In genomic region chr7:100964242-100964641, GRCm38 (mm10) we compare ENCODE assay signal across 11 mouse cellular contexts. TPM values are rescaled to one million over a fixed set of nuclear protein-coding genes. Genes with fewer than 3 reads are reported as not detected.
DNase-seq lines count a peak whose midpoint lies in the region; ATAC-seq and TF ChIP-seq lines count a peak whose summit lies in the region.
"Had no signal": no experiment of that assay in that cellular context is flagged by ENCODE, and none has a peak within 500 bp of the region (broad histone marks: within the 10 kb centered on the region; RNA-seq: fewer than 3 reads in every experiment).

No protein-coding gene starts in this region.

- WGBS in limb, embryonic 10.5 days = 82% methylated on average over 6 of the region's 6 CpGs
- 67% methylated on average over 6 of the region's 6 CpGs for WGBS in forebrain, embryonic 11.5 days

- H3K9ac ChIP-seq in forebrain, embryonic 11.5 days (ENCODE audit: low read length) = no peak overlapping the region
- H3K9ac ChIP-seq: forebrain, postnatal 0 days; liver, embryonic 13.5 days; neural tube, embryonic 13.5 days had no signal

- 0 out of 2 replicates have a peak overlapping the region, but pooled peaks have one; percentile 14 for H3K27ac ChIP-seq in layer of hippocampus, adult 2 months
- 0 out of 2 replicates have a peak overlapping the region, but pooled peaks have one; percentile 30 for H3K27ac ChIP-seq in limb, embryonic 10.5 days
- H3K27ac ChIP-seq in forebrain, embryonic 11.5 days (ENCODE audit: low read depth, low read length) = no peak overlapping the region
- H3K27ac ChIP-seq: liver, embryonic 13.5 days; neural tube, embryonic 13.5 days had no signal

- peaks cover 3% of the 10 kb centered on the region; the same call in 1 of the 2 replicates for H3K27me3 ChIP-seq in limb, embryonic 10.5 days (ENCODE audit: low read depth, poor library complexity, severe bottlenecking)
- H3K27me3 ChIP-seq in forebrain, embryonic 11.5 days (ENCODE audit: control insufficient read depth, insufficient read depth, low read length) = no peaks in the 10 kb centered on the region
- H3K27me3 ChIP-seq: liver, embryonic 13.5 days; neural tube, embryonic 13.5 days had no signal

- peaks cover 16% of the 10 kb centered on the region for H3K4me1 ChIP-seq in limb, embryonic 10.5 days
- no peaks in the 10 kb centered on the region; the same call in 1 of the 2 replicates for H3K4me1 ChIP-seq in forebrain, embryonic 11.5 days (replicated peaks; ENCODE audit: control insufficient read depth, insufficient read depth, low read length)
- H3K4me1 ChIP-seq: neural tube, embryonic 13.5 days had no signal

- no peak overlapping the region for H3K4me2 ChIP-seq in forebrain, embryonic 11.5 days (ENCODE audit: low read depth, low read length, severe bottlenecking)
- H3K4me2 ChIP-seq: liver, embryonic 13.5 days; neural tube, embryonic 13.5 days had no signal

- DNase-seq in layer of hippocampus, adult 2 months (ENCODE audit: low spot score in 2 of 2) = no peak
- no peak for DNase-seq in layer of hippocampus, adult 18-20 months (ENCODE audit: low spot score in 2 of 2)
- peak; percentile 46 for DNase-seq in brain, adult 2 months (ENCODE audit: low read depth, low spot score)
- DNase-seq in limb, embryonic 10.5 days (ENCODE audit: low spot score) = peak; percentile 26
- no peak for DNase-seq in forebrain, embryonic 11.5 days (ENCODE audit: low spot score)
- no peak for DNase-seq in left cerebral cortex, adult 8-10 months (ENCODE audit: low spot score in 2 of 2)
- DNase-seq: forebrain, postnatal 0 days; kidney, adult 8-10 months; liver, embryonic 13.5 days had no signal

- no peak overlapping the region for H3K4me3 ChIP-seq in layer of hippocampus, adult 2 months
- H3K4me3 ChIP-seq in limb, embryonic 10.5 days = no peak overlapping the region
- no peak overlapping the region for H3K4me3 ChIP-seq in forebrain, embryonic 11.5 days (ENCODE audit: low read depth, low read length)
- H3K4me3 ChIP-seq: liver, embryonic 13.5 days; neural tube, embryonic 13.5 days had no signal

- ATAC-seq in monocyte, adult 5-6 weeks (replicated peaks; ENCODE audit: insufficient number of reproducible peaks, low FRiP score, low TSS enrichment, poor library complexity, severe bottlenecking) = peak; percentile 83
- no peak for ATAC-seq in forebrain, embryonic 11.5 days (replicated peaks; ENCODE audit: low FRiP score)
- ATAC-seq: forebrain, postnatal 0 days had no signal

- no peaks in the 10 kb centered on the region for H3K9me3 ChIP-seq in limb, embryonic 10.5 days (replicated peaks)
- H3K9me3 ChIP-seq in forebrain, embryonic 11.5 days (ENCODE audit: control insufficient read depth, low read length) = no peaks in the 10 kb centered on the region
- H3K9me3 ChIP-seq: liver, embryonic 13.5 days; neural tube, embryonic 13.5 days had no signal

- TF ChIP-seq CTCF in layer of hippocampus, adult 2 months (conservative IDR thresholded peaks at IDR 0.05) = no peak

- no peaks in the 10 kb centered on the region for H3K36me3 ChIP-seq in limb, embryonic 10.5 days
- no peaks in the 10 kb centered on the region for H3K36me3 ChIP-seq in forebrain, embryonic 11.5 days (ENCODE audit: control insufficient read depth, insufficient read depth, low read length)
- H3K36me3 ChIP-seq: liver, embryonic 13.5 days; neural tube, embryonic 13.5 days had no signal

RNA-seq across cellular contexts. Expression of gene P2ry6, which starts 10.2 kb away (rescaled TPM):
- 1 to 10 TPM; 3.0 to 3.6 TPM for total RNA-seq in layer of hippocampus, adult 2 months (2021)
- total RNA-seq in layer of hippocampus, adult 18-20 months (2021) = 1 to 10 TPM; 2.9 to 3.9 TPM
- polyA plus RNA-seq in limb, embryonic 10.5 days (2016; fragmentation: Nextera tagmentation; extraction: Ambion mirVana) = 1.1 and 1.6 TPM in 2 replicates
- total RNA-seq in monocyte, adult 5-6 weeks (2017) = 15.7 to 27.7 TPM (median 22.9 TPM) in 3 replicates
- 1.9 and 3.3 TPM in 2 replicates for polyA plus RNA-seq in forebrain, embryonic 11.5 days (2014; fragmentation: Nextera tagmentation; extraction: Ambion mirVana)
- total RNA-seq in left cerebral cortex, adult 8-10 months (2022) = 1 to 10 TPM; 2.0 to 7.4 (median 4.9) TPM

RNA-seq across cellular contexts. Expression of gene Arhgef17, which starts 32.3 kb away (rescaled TPM):
- 100 to 1,000 TPM; 163 to 171 TPM for total RNA-seq in layer of hippocampus, adult 2 months (2021)
- 100 to 1,000 TPM; 171 to 178 TPM for total RNA-seq in layer of hippocampus, adult 18-20 months (2021)
- 9.6 and 11.0 TPM in 2 replicates for polyA plus RNA-seq in limb, embryonic 10.5 days (2016; fragmentation: Nextera tagmentation; extraction: Ambion mirVana)
- 0.10 to 0.29 TPM in 2 of 3 replicates, not detected in the other for total RNA-seq in monocyte, adult 5-6 weeks (2017)
- polyA plus RNA-seq in forebrain, embryonic 11.5 days (2014; fragmentation: Nextera tagmentation; extraction: Ambion mirVana) = 7.8 and 10.1 TPM in 2 replicates
- 100 to 1,000 TPM; 138 to 145 (median 141) TPM for total RNA-seq in left cerebral cortex, adult 8-10 months (2022)

RNA-seq across cellular contexts. Expression of gene P2ry2, which starts 48.4 kb away (rescaled TPM):
- under 1 TPM; 0.86 to 0.87 TPM for total RNA-seq in layer of hippocampus, adult 2 months (2021)
- 1 to 10 TPM in 1 of 2 experiments, under 1 TPM in 1; 0.62 to 1.3 TPM for total RNA-seq in layer of hippocampus, adult 18-20 months (2021)
- 0.49 and 0.51 TPM in 2 replicates for polyA plus RNA-seq in limb, embryonic 10.5 days (2016; fragmentation: Nextera tagmentation; extraction: Ambion mirVana)
- 0.19 to 6.9 TPM (median 0.49 TPM) in 3 replicates for total RNA-seq in monocyte, adult 5-6 weeks (2017)
- 0.23 and 0.29 TPM in 2 replicates for polyA plus RNA-seq in forebrain, embryonic 11.5 days (2014; fragmentation: Nextera tagmentation; extraction: Ambion mirVana)
- total RNA-seq in left cerebral cortex, adult 8-10 months (2022) = 1 to 10 TPM; 1.1 to 1.6 (median 1.3) TPM

Comparison
In these comparisons a context has a peak if more than half of its experiments do, and no peak if none do; other contexts are left out.
1. DNase-seq: peak in brain, adult 2 months (single experiment) and limb, embryonic 10.5 days (single experiment); none in layer of hippocampus, adult 2 months (0 of 2), layer of hippocampus, adult 18-20 months (0 of 2), forebrain, embryonic 11.5 days (single experiment) and left cerebral cortex, adult 8-10 months (0 of 2).
2. RNA of gene Arhgef17, which starts 32.3 kb away (total RNA-seq): 171 to 178 TPM in layer of hippocampus, adult 18-20 months, 163 to 171 TPM in layer of hippocampus, adult 2 months and 138 to 145 TPM in left cerebral cortex, adult 8-10 months; 0.10 to 0.29 TPM in monocyte, adult 5-6 weeks; every median in the first group is over 100 times any median in the second.